Mouse (Mus musculus) liver, postnatal 0 days (tissue): ENCODE data around the gene Gfi1.

Source experiments
- CTCF ChIP-seq: sonication (generic); IDR thresholded peaks from 2 replicates; pipeline ENCODE4 v1.5.1; 2016; ENCODE audit warnings: antibody characterized with exemption, low read depth
- EP300 ChIP-seq: IDR thresholded peaks from 2 replicates; pipeline ENCODE4 v1.6.1; 2016; ENCODE audit warnings: antibody characterized with exemption, low read depth, mild to moderate bottlenecking

DNA sequence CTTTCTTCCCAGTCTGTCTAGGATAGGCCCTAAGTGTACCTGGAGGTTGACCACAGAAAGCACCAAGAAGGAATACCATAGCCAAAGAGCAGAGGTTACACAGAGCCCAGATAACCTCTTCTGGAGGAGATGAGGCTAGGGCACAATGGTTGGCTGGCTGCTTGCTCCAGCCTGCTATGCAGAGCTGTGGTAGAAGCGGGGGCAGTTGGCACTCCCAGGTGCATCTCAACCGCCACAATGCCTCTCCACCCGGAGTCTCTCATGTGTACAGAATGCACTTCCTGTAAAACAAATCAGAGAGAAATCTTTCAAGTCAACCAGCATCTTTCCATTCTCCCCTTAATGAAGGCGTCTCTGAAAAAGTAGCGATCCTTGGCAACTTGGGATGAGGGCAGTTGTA lies 13.2 kb upstream of the Gfi1 start:
- peak; percentile 49; the same call in 1 of the 2 replicates for TF ChIP-seq EP300
- TF ChIP-seq CTCF = no peak
